Mouse (Mus musculus) neural tube, embryonic 10.5 days (tissue): Measurements from ENCODE around the gene Siglecg.
A peak's percentile ranks its signal among the peaks of the same experiment; 100 is the strongest.

Experiments used
- DNase-seq: peaks from one replicate; pipeline ENCODE4 v3.0.0-alpha.2; 2017; ENCODE audit warnings: low spot score; ENCODE audit errors: extremely low spot score

Gene Siglecg

GRCm38 (mm10) chr7:43441071-43441470 is 33.1 kb downstream of the Siglecg start:
- no peak for DNase-seq

GRCm38 (mm10) chr7:43442684-43443083 is 34.7 kb downstream of the Siglecg start:
- DNase-seq, result no peak

- peak; percentile 75 for DNase-seq
These were observed 35.3 kb downstream of the Siglecg start for GRCm38 (mm10) chr7:43443126-43443916.

- peak; percentile 89 for DNase-seq
These were observed 35.9 kb downstream of the Siglecg start, which contains the start of the genes Etfb and Gm45233 for GRCm38 (mm10) chr7:43443917-43444293. TSS of gene Etfb (plus strand) at chr7:43444083. TSS of gene Gm45233 (plus strand) at chr7:43444128.

- no peak for DNase-seq
These were observed 39.8 kb downstream of the Siglecg start for GRCm38 (mm10) chr7:43447801-43448200.

- DNase-seq, result no peak
These were observed 40.2 kb downstream of the Siglecg start for GRCm38 (mm10) chr7:43448246-43448645.

- no peak for DNase-seq
These were observed 41.8 kb downstream of the Siglecg start for GRCm38 (mm10) chr7:43449811-43450210.

- DNase-seq, result no peak
These were observed 43.7 kb downstream of the Siglecg start for GRCm38 (mm10) chr7:43451726-43452125.

GRCm38 (mm10) chr7:43452609-43453008 is 44.6 kb downstream of the Siglecg start:
- no peak for DNase-seq

GRCm38 (mm10) chr7:43453599-43454355 is 45.8 kb downstream of the Siglecg start:
- DNase-seq, result no peak

- no peak for DNase-seq
These were observed 46.4 kb downstream of the Siglecg start for GRCm38 (mm10) chr7:43454371-43454770.

- DNase-seq, result no peak
These were observed 54.8 kb downstream of the Siglecg start, which contains the start of gene Vsig10l for GRCm38 (mm10) chr7:43462851-43463250. TSS of gene Vsig10l (plus strand) at chr7:43463151.

- DNase-seq, result no peak
These were observed 56.0 kb downstream of the Siglecg start for GRCm38 (mm10) chr7:43463976-43464375.

GRCm38 (mm10) chr7:43464864-43465343 is 56.9 kb downstream of the Siglecg start:
- no peak for DNase-seq

GRCm38 (mm10) chr7:43465344-43466098 is 57.5 kb downstream of the Siglecg start:
- peak; percentile 78 for DNase-seq

GRCm38 (mm10) chr7:43466099-43466694 is 58.2 kb downstream of the Siglecg start:
- DNase-seq, result peak; percentile 78
